Mouse (Mus musculus) lung, postnatal 0 days (tissue): ENCODE results near the gene Eif5a2.

ENCODE experiments used
- CTCF ChIP-seq: IDR thresholded peaks from 2 replicates; pipeline ENCODE4 v1.5.1; 2016; ENCODE audit warnings: antibody characterized with exemption, mild to moderate bottlenecking
- EP300 ChIP-seq: IDR thresholded peaks from 2 replicates; pipeline ENCODE4 v1.6.1; 2016; ENCODE audit warnings: antibody characterized with exemption, mild to moderate bottlenecking, control low read depth

- TF ChIP-seq EP300 (no peak), CTCF (no peak; the same call in 1 of the 2 replicates)
Measured at GRCm38 (mm10) chr3:28805301-28806097, 24.4 kb downstream of the Eif5a2 start, which contains the start of gene Rpl22l1.
